In genomic region chr9:46434700-46435099, GRCm38 (mm10) we compare ENCODE assay signal across 13 mouse cellular contexts.
DNase-seq lines count a peak whose midpoint lies in the region; ATAC-seq lines count a peak whose summit lies in the region.
"Had no signal": no experiment of that assay in that cellular context is flagged by ENCODE, and none has a peak within 500 bp of the region (broad histone marks: within the 10 kb centered on the region; RNA-seq: fewer than 3 reads in every experiment).

No protein-coding gene starts in this region.

- peaks cover 6% of the 10 kb centered on the region; the same call in 1 of the 2 replicates for H3K27me3 ChIP-seq in forebrain, embryonic 15.5 days
- H3K27me3 ChIP-seq in forebrain, embryonic 13.5 days = peaks cover 35% of the 10 kb centered on the region
- H3K27me3 ChIP-seq in kidney, embryonic 16.5 days (ENCODE audit: insufficient read depth, low read length) = peaks cover 5% of the 10 kb centered on the region; the same call in 1 of the 2 replicates
- H3K27me3 ChIP-seq in limb, embryonic 10.5 days (ENCODE audit: low read depth, poor library complexity, severe bottlenecking) = peaks cover 20% of the 10 kb centered on the region

- H3K27ac ChIP-seq in forebrain, embryonic 15.5 days (replicated peaks) = 0 out of 2 replicates have a peak overlapping the region, but pooled peaks have one; percentile 28
- no peak overlapping the region; the same call in 1 of the 2 replicates for H3K27ac ChIP-seq in forebrain, embryonic 13.5 days
- no peak overlapping the region for H3K27ac ChIP-seq in kidney, embryonic 16.5 days (ENCODE audit: low read length)
- no peak overlapping the region for H3K27ac ChIP-seq in limb, embryonic 10.5 days
- H3K27ac ChIP-seq: macrophage had no signal

- peak; percentile 81 to 91 for DNase-seq in frontal cortex, adult 2 months (ENCODE audit: extremely low spot score in 1 of 2, low spot score in 1 of 2)
- peak; percentile 88 for DNase-seq in layer of hippocampus, postnatal 36 days
- DNase-seq in right cerebral cortex, postnatal 14 days = peak; percentile 89
- no peak for DNase-seq in limb, embryonic 10.5 days (ENCODE audit: low spot score)
- DNase-seq in kidney, adult 11 months = no peak
- DNase-seq: gastrocnemius, postnatal 25 days; heart, postnatal 10 days; kidney, adult 18-20 months had no signal

- H3K9me3 ChIP-seq in forebrain, embryonic 15.5 days = peaks cover 7% of the 10 kb centered on the region; the same call in 1 of the 2 replicates
- H3K9me3 ChIP-seq in forebrain, embryonic 13.5 days (replicated peaks) = 0 out of 2 replicates have a peak, but pooled peaks cover 9% of the 10 kb centered on the region
- H3K9me3 ChIP-seq in kidney, embryonic 16.5 days (ENCODE audit: low read length) = peaks cover 13% of the 10 kb centered on the region
- H3K9me3 ChIP-seq in limb, embryonic 10.5 days (replicated peaks) = peaks cover 5% of the 10 kb centered on the region; the same call in 1 of the 2 replicates

- H3K36me3 ChIP-seq in forebrain, embryonic 15.5 days = no peaks in the 10 kb centered on the region
- no peaks in the 10 kb centered on the region for H3K36me3 ChIP-seq in forebrain, embryonic 13.5 days (ENCODE audit: poor library complexity, severe bottlenecking)
- no peaks in the 10 kb centered on the region for H3K36me3 ChIP-seq in kidney, embryonic 16.5 days (ENCODE audit: insufficient read depth, low read length)
- H3K36me3 ChIP-seq in limb, embryonic 10.5 days = no peaks in the 10 kb centered on the region

- WGBS in forebrain, embryonic 15.5 days = 32% methylated on average over 3 of the region's 3 CpGs
- 48% methylated on average over 3 of the region's 3 CpGs for WGBS in forebrain, embryonic 13.5 days
- 87% methylated on average over 3 of the region's 3 CpGs for WGBS in kidney, embryonic 16.5 days
- WGBS in limb, embryonic 10.5 days = 85% methylated on average over 3 of the region's 3 CpGs

- H3K9ac ChIP-seq in forebrain, embryonic 15.5 days (replicated peaks) = no peak overlapping the region
- H3K9ac ChIP-seq in forebrain, embryonic 13.5 days = no peak overlapping the region
- H3K9ac ChIP-seq in kidney, embryonic 16.5 days (replicated peaks; ENCODE audit: low read length) = no peak overlapping the region

- ATAC-seq in forebrain, embryonic 15.5 days (replicated peaks) = peak; percentile 48; the same call in 1 of the 2 replicates
- no peak; the same call in 1 of the 2 replicates for ATAC-seq in forebrain, embryonic 13.5 days
- no peak for ATAC-seq in kidney, embryonic 16.5 days (ENCODE audit: low FRiP score, low TSS enrichment)

- H3K4me2 ChIP-seq in forebrain, embryonic 15.5 days (replicated peaks) = no peak overlapping the region
- no peak overlapping the region for H3K4me2 ChIP-seq in forebrain, embryonic 13.5 days
- no peak overlapping the region for H3K4me2 ChIP-seq in kidney, embryonic 16.5 days (replicated peaks; ENCODE audit: low read depth, low read length)
- H3K4me2 ChIP-seq: liver, embryonic 11.5 days had no signal

- no peaks in the 10 kb centered on the region for H3K4me1 ChIP-seq in forebrain, embryonic 15.5 days
- H3K4me1 ChIP-seq in forebrain, embryonic 13.5 days = peaks cover 4% of the 10 kb centered on the region; the same call in 1 of the 2 replicates
- H3K4me1 ChIP-seq in kidney, embryonic 16.5 days (ENCODE audit: insufficient read depth, low read length) = no peaks in the 10 kb centered on the region
- H3K4me1 ChIP-seq in limb, embryonic 10.5 days = no peaks in the 10 kb centered on the region

- H3K4me3 ChIP-seq in forebrain, embryonic 15.5 days = no peak overlapping the region
- no peak overlapping the region for H3K4me3 ChIP-seq in forebrain, embryonic 13.5 days
- no peak overlapping the region for H3K4me3 ChIP-seq in kidney, embryonic 16.5 days (ENCODE audit: low read length)
- no peak overlapping the region for H3K4me3 ChIP-seq in limb, embryonic 10.5 days

Comparison
In these comparisons a context has a peak if more than half of its experiments do, and no peak if none do; other contexts are left out.
1. DNase-seq: peak in frontal cortex, adult 2 months (2 of 2), layer of hippocampus, postnatal 36 days (2 of 2) and right cerebral cortex, postnatal 14 days (single experiment); none in limb, embryonic 10.5 days (single experiment) and kidney, adult 11 months (single experiment).